Mouse (Mus musculus): ENCODE results near the gene Klk7.

The Klk7 gene

DNA sequence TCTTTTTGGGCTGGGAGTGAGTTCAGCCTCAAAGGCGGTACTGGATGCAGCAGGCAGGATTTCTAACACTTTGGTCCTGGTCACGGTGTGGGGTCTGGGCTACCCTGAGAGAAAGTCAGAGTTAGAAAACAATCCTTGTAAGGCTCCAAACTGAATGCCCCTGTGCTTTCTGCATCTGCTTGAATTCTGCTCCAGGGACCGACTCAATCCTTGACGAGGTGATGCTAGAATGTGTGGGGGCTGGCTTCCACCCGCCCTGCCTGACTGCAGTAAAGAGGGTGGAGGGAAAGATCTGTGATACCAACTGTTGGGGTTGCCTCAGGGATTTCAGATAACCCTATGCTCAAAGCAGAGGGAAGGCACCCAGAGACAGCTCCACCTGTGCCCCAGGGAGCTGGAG is at the start of gene Klk7:
Gene Klk7, plus strand, starts transcription at position 301 of the 400 bp plus-strand sequence.
- no peak for DNase-seq (ENCODE audit: low spot score)

DNA sequence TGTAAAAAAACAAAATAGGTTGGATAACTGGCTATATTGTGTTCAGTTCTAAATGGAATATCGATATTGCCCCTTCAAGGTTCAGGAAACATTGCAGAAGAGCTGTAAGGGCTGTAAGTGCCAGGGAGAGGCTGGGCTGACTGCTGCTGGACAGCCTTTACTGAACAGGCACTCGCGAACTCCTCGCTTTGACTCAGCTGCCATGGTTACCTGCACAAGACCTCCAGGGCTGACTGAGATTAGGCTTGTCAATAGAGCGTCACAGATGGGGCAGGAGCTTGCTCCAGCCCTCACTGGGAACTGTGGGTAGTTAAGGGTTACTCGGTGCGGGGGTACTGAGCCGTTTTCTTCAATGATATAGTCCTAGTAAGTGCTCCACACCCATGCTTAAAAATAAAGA is 44.6 kb upstream of the Klk7 start:
- DNase-seq (ENCODE audit: low spot score) = no peak

DNA sequence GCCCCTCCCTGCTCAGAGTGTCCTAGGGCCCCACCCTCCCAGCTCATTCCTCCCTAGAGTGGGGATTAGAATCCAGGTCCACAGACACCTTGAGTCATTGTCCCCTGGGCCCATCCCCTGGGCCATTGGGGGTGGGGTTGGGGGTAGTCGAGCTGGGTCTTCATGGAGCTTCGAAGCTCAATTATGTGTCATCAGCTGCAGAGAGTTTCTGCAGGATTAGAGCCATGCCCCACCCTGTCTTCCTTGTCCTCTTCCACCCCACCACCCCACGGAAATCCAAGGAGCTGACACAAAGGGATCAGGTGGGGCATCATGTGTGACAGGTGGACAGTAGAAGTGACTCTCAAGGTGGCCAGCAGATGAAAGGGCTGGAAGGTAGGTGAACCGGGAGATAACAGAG is 42.5 kb upstream of the Klk7 start, which contains the start of gene Klk12:
Gene Klk12, plus strand, starts transcription at position 301 of the 400 bp plus-strand sequence.
- DNase-seq (ENCODE audit: low spot score) = no peak

DNA sequence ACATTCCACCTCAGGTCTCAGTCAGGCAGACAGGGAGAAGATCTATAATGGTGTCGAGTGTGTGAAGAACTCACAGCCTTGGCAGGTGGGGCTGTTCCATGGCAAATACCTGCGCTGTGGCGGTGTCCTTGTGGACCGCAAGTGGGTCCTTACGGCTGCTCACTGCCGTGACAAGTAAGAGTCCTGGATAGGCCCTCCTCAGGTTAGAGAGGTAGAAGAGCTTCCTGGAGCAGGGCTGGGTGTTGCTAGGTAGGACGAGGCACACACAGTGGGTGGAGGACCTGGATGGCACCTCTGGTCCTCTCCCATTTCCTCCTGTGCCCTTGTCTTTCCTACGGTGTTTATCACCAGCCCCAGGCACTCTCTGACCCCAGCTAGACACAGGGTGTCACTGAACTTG is 41.5 kb upstream of the Klk7 start:
- DNase-seq (ENCODE audit: low spot score) = no peak

DNA sequence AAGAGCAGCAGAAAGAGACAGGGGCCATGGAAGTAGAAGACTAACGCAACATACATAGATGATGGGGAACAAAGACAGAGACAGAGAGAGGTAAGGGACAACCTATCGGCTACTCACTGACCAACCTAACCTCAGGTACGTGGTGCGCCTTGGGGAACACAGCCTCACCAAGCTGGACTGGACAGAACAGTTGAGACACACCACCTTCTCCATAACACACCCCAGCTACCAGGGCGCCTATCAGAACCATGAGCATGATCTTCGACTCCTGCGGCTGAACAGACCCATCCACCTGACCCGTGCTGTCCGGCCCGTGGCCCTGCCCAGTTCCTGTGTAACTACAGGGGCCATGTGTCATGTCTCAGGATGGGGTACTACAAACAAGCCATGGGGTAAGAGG is 40.4 kb upstream of the Klk7 start:
- no peak for DNase-seq (ENCODE audit: low spot score)

DNA sequence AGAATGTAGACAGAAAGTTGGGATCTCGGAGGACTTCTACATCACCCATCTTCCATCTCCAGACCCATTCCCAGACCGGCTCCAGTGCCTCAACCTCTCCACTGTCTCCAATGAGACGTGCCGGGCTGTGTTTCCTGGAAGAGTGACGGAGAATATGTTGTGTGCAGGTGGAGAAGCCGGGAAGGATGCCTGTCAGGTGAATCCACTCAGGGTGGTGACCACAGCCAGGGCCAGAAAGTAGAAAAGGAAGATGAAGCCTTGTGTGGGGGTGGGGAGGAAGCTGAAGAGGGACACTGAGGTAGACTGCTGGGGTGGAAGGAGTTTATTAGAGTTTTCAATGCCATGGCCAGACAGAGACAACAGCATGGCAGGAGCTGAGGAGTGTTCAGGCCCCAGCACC is 39.2 kb upstream of the Klk7 start:
- DNase-seq (ENCODE audit: low spot score) = no peak

DNA sequence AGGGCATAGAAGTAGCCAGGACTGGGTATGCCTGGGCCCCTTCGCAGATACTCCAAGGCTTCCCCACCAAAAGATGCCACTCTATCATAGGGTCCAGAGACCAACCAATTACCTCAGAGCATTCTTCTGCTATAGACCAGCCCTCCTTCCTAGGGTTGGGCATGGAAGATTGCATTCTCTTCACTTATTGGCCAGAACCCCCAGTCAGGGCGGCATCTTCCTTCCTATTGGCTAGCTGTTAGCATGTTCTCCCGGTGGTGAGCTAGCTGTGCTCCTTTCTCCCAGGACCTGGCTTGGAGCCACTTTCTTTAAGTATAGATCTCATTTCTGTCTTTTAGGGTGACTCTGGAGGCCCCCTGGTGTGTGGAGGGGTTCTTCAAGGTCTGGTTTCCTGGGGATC is 38.2 kb upstream of the Klk7 start:
- no peak for DNase-seq (ENCODE audit: low spot score)

DNA sequence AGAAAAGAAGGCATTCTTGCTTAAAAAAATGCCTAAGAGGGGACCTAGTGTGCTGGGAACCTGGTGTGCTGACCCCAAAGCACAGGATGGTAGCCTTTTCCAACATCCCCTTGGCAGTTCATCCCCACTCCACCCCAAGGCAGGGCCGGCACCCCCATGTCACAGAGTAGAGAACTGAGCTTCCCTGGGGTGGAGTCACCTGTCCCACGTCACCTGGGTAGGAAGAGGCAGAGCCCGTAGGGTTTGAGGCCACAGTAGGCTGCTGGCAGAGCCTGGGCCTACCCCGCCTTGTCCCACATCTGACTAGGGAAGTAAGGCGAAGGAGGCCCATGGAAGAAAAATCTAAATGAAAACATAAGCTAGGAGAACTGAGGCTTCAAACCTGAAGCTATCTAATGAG is 36.7 kb upstream of the Klk7 start, which contains the start of gene Klk11:
Gene Klk11, plus strand, starts transcription at position 241 of the 400 bp plus-strand sequence.
- DNase-seq (ENCODE audit: low spot score) = no peak

DNA sequence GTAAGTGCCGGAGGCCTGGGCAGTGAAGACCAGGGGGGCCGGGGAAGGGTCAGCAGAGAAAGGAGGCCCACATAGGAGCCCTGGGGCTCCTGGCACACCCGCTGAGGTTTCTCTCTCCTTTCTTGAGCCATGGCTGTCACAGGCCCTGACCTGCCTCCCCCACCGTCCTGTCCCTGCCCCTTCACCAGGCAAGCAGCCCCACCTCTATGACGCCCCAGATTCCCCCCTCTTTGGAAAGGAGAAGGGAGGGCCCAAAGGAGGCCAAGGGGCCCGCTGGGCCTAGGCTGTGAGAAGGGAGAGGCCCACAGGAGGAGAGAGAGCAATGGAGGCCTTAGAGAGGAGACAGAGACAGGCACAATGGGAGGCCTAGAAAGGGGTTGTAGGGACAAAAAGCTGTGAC is 36.3 kb upstream of the Klk7 start:
- DNase-seq (ENCODE audit: low spot score) = no peak

DNA sequence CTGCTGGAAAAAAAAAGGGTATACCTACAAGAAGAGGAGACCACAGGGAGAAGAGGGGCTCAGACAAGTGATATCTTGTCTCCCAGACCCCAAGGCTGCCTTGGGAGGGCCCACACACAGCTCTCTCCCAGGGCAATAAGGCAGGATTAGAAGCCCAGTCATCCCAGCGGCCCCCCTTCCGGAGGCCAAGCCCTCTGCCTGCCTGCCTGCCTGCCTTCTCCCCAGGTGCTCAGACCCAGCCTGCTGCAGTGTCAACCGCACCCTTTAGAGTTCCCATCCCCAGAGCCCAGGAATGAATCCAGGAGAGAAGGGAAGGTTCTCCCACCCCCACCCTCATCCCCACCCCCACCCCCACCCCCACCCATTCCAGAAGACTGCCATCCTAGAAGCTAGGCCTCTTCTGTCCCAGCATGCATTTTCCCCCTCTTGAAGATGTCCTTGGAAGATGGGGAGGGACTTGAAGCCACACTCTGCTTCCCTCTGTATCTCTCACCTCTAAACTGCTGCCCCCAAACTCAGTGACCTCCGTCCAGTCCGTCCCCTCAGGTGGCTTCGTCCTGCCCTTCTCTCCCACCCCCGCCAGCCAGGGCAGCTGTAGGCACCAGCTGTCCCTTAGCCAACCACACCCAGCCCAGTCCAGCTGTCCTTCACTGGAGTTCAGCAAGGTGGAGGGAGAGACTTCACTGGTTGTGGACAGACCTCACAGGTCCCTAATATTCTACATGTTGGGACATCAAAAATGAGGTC is 35.6 kb upstream of the Klk7 start:
- no peak for DNase-seq (ENCODE audit: low spot score)

DNA sequence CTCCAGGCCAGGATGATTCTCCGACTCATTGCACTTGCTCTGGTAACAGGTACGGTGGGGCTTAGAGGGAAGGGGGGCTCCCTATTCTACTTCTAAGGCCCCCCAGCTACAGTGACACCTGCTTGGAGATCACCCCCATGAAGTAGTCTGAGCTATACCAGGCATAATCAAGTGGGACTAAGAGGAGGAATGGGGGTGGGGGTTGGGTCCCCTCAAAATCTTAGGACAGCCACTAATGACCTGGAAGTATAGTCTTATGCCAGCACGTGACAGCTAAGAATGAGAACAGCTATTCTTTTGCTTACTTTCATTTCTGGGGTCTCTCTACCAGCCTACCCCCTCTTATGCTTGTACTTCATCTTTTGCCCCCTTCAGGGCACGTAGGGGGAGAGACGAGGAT is 34.6 kb upstream of the Klk7 start:
- no peak for DNase-seq (ENCODE audit: low spot score)

DNA sequence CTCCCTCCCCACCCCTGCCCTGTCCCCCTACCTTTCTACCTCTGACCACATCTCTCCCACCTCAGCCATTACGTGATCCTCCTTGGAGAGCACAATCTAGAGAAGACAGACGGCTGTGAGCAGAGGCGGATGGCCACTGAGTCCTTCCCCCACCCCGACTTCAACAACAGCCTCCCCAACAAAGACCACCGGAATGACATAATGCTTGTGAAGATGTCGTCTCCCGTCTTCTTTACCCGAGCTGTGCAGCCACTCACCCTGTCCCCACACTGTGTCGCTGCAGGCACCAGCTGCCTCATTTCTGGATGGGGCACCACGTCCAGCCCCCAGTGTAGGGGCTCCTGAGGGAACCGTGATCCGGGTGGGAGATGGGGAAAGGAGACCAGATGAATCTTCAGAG is 33.7 kb upstream of the Klk7 start:
- no peak for DNase-seq (ENCODE audit: low spot score)

DNA sequence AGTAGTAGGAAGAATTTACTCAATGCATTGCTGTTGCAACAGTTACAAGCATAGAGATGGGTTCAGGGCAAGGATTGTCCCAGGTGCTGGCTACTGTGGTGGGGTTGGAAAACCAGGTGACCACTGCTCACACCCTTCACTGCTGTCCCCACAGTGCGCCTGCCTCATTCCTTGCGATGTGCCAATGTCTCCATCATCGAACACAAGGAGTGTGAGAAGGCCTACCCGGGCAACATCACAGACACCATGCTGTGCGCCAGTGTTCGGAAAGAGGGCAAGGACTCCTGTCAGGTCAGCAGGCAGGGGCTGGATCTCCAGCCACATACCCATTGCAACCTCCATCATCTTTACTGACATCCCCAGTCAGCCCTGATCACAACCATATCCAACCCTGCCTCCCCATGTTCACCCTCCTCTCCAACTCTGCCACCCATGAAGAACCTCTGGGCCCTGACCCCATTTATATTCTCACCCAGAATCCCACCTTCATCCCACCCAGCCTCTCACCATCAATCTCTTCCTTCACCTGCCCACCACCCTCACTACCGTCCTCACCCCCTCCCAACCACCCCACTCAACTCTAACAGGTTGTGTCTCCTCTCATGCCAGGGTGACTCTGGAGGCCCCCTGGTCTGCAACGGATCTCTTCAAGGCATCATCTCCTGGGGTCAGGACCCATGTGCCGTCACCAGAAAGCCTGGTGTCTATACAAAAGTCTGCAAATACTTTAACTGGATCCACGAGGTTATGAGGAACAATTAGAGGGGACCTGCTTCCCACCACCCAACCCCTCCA is 32.7 kb upstream of the Klk7 start:
- no peak for DNase-seq (ENCODE audit: low spot score)

DNA sequence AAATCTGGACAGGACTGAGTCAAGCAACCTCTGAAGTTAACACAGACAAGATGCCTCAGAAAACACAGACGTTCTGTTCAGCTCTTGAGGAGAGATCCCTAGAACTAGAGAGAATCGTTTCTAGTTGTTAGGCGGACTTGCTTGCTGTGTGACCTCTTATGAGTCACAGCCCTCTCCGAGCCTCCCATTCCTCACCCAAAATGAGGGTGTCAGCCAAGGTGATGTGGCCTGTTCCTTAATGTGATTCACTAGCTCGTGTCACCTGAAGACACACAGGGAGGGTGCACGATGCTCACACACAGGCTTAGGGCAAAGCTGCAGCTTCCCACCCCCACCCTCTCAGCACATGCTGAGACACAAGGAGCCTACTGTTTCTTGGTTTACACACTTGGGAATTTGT is 30.9 kb upstream of the Klk7 start:
- DNase-seq (ENCODE audit: low spot score) = no peak

DNA sequence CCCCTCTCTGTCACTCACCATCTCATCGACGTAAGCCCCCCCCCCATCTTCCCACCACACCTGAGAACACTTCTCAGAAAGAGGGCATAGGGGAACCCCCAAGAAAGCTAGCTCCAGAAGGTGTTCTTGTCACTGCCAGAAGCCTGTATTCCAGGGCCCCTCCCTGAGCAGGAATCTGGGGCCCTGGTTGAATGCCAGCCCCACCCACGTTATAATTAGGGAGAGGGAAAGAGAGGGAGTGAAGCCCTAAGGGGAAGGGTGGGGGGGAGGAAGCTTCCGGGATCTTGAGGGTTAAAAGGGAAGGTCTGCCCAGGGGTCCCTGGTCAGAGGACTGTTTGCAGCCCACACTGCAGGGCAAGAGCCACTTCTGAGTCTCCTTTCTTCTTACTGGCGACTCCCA is 30.3 kb upstream of the Klk7 start, which contains the start of gene Klk10:
Gene Klk10, plus strand, starts transcription at position 290 of the 400 bp plus-strand sequence.
- no peak for DNase-seq (ENCODE audit: low spot score)

DNA sequence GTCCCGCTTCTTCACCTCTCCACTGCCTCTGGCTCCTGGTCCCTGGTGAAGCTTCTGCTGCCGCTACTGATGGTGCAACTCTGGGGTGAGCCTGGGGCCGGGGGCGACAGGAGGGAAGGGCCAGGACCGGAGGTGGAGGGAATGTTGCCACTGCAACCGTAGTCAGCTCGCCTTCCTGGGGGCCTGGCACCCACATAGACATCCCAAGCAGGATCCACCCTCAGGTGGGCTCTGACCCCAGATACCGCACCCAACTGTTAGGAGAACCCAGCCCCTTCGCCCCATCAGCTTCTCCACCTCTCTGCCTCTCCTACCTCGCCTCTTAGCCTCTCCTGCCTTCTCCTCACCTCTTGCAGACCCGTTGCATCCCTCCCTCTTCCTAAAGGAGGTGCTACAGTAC is 29.6 kb upstream of the Klk7 start:
- no peak for DNase-seq (ENCODE audit: low spot score)

DNA sequence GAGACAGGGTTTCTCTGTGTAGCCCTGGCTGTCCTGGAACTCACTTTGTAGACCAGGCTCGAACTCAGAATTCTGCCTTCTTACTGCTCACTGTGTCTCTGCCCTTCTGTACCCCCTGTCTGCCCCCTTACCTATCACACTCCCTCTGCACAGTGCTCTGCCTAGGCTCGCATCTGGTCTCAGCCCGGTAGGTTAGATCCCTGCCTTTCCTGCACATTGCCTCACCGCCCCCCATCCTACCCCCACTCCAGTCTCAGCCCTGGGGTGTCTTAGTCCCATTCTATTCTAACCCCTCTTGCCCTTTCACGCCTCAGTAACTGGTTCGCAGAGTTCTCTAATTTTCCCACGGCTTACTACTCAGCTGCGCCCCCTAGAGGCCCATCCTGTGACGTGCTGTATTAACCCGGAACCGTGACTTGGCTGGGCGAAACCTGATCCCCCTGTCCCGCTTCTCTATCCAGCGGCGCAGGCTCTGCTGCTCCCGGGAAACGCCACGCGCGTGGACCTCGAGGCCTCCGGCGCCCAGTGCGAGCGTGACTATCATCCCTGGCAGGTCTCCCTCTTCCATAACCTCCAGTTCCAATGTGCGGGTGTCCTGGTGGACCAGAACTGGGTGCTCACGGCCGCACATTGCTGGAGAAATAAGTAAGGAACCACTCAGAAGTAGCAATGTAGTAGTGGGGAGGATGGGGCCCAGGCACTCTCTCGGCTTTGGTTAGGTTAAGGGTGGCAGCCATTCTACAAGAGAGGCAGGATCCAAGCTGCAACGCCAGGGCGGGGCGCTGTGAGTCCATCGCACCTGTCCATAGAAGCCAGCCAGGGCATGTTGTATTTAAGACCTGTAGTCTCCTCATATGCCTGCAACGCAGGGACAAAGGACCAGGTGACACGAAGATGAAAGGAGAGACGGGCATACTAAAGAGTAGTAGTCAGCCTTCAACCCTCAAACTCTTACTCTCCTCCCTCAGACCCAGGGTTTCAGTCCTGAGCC is 28.5 kb upstream of the Klk7 start:
- DNase-seq (ENCODE audit: low spot score) = no peak

DNA sequence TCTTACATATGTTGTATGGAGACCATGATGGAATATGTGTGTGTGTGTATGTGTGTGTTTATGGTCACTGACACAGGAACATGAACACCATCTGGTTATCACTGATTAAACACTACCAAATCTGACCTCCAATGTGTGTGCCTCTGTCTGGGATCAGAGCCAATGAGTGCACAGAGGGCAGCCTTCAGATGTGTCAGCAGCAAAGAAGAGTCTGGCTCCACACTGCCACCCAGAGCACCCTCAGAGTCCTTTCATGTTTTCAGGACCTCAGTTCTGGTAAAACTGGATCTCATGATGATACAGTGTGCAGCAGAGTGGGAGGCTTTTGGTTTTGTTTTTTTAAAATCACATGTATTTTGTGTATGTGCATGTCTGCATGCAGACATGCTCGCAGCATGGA is 25.8 kb upstream of the Klk7 start:
- DNase-seq (ENCODE audit: low spot score) = no peak

DNA sequence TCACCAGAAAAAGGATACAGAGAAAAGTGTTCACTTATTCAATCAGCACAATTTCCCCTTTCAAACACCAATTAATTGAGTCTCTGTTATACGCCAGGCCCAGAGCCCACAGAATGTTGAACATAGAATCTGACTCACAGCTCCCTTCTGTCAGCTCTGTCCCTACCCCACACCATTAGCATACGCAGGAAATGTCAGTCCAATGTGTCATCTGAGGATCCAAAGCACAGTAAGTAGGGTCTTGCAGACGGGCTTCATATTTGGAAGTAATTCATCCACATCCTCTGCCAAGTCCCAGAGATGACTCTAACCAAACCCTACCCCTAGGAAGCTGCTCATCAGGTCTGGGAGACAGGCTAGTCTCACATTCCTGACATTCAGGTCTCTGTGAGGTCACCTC is 23.0 kb upstream of the Klk7 start:
- no peak for DNase-seq (ENCODE audit: low spot score)

DNA sequence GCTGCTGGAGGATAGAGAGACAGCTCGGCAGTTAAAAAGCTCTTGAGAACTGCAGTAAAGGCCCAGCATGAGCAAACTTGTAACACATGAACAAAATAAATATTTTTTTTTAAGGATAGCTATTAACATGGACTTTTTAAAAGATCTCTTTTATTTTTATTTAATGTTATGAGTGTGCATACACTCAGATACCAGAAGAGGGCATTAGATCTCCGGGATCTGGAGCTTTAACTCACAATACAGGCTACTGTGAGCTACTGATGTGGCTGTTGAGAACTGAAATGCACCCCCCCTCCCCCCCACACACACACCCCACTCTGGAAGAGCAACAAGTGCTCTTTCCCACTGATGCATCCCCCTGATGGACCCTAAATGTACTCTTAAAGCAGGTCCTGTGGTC is 21.8 kb upstream of the Klk7 start:
- DNase-seq (ENCODE audit: low spot score) = no peak

DNA sequence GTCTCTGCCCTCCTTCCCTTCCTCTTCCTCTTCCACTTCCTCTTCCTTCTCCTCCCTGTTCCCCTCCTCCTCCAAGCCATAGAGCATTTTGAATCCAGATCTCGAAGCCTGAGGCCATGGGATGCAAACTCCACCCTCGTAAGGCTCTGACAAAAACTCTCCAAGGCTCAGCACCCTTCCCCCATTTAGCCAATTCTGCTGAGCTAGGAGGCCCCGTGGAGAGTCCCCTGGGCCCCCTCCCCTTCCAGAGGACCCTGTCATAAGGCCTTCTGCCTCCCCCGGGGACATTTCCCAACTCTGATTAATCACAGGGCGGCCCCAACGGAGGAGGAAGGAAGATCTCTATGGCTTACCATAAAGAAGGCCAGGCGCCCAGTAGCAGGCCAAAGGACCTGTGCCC is 19.5 kb upstream of the Klk7 start, which contains the start of gene Klk9:
Gene Klk9, plus strand, starts transcription at position 301 of the 400 bp plus-strand sequence.
- DNase-seq (ENCODE audit: low spot score) = no peak

DNA sequence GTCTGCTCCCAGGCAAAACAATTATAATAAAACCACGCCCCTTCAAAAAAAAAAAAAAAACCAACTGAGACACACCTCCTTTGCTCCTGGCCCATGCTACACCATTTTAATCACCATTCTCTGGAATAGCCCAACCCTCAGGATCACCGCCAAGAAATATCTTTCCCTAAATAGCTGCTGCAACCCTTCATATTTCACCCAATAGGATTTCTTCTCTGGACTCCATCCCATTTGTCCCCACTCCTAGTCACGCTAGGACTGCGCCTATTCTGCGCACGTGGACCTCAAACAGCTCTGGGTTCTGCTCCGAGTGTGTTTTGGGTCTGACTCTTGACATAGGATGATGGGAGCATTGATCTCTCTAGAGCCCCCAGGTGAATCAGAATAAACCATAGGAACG is 14.7 kb upstream of the Klk7 start:
- DNase-seq (ENCODE audit: low spot score) = no peak
